Mouse (Mus musculus) splenic B cell, adult 2 months (primary cell): ENCODE measurements around the gene Cfap206.

Source experiments
- DNase-seq: peaks from one replicate; pipeline ENCODE4 v3.0.0-alpha.2; 2011; ENCODE audit warnings: low read depth, low spot score
- H3K27me3 ChIP-seq: 2 replicates; pipeline ENCODE4 v1.6.1; 2012; ENCODE audit warnings: mild to moderate bottlenecking, low read length, moderate library complexity, mixed read lengths; ENCODE audit not compliant: control insufficient read depth, poor library complexity, insufficient read depth, severe bottlenecking
- H3K36me3 ChIP-seq: 2 replicates; pipeline ENCODE4 v1.6.1; 2012; ENCODE audit warnings: mild to moderate bottlenecking, low read length, moderate library complexity, mixed read lengths; ENCODE audit not compliant: control insufficient read depth, poor library complexity, insufficient read depth, severe bottlenecking

Cfap206 gene

DNA sequence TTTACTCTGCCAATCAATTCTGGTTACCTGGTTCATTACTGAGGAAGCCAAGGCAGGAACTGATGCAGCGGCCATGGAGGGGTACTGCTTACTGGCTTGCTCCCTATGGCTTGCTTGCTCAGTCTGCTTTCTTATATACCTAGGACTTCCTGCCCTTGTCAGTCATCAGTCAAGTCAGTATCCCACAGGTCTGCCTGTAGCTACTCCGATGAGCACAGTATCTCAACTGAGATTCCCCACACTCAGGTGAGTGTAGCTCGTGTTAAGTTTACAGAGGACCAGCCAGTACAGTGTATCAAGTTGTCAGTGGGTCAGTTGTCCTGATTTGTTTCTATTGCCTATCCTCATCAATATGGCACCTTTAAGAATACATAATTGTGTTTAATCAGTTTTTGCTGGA, 89.3 kb downstream of the Cfap206 start:
- no peak for DNase-seq
- H3K36me3 ChIP-seq, result peaks cover 3% of the 10 kb centered on the region; the same call in 1 of the 2 replicates
- no peaks in the 10 kb centered on the region for H3K27me3 ChIP-seq

DNA sequence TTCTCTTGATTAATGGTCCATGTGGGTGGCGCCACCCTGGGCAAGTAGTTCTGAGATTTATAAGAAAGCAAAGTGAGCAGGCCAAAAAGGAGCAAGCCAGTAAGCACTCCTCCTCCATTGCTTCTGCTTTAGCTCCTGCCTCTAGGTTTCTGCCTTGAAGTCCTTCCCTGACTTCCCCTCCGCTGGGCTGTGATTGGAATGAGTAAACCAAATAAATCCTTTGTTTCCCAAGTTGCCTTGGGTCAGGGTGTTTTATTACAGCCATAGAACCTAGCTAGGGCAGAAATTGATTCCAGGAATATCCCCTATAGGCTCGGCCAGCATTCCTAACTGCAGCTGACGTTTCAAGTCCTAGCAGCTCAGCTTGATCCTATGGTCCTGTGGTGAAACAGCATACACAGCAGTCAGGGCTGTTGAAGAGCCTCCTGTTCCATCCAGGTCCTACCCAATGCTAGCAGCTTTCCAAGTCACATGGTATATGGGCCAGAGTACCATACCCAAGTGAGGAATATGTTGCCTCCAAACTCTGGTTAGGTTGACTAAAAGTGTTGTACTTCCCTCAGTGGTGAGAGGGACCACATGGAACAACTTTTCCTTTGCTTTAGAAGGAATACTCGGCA, 90.2 kb downstream of the Cfap206 start:
- Histone ChIP-seq H3K27me3 (no peaks in the 10 kb centered on the region), H3K36me3 (peaks cover 2% of the 10 kb centered on the region; the same call in 1 of the 2 replicates)
- no peak for DNase-seq
